Mouse (Mus musculus) MEL (cell line): ENCODE data around the gene Dapk1. TPM values are rescaled to one million over a fixed set of nuclear protein-coding genes. Genes with fewer than 3 reads are reported as not detected.

Source experiments
- DNase-seq: peaks from one replicate; pipeline ENCODE4 v3.0.0; 2011; ENCODE audit warnings: low read depth, low spot score
- H3K27ac ChIP-seq: 2 replicates; pipeline ENCODE4 v1.5.1; 2012; ENCODE audit warnings: low read depth, mild to moderate bottlenecking, control low read depth, low read length, moderate library complexity; ENCODE audit not compliant: control insufficient read depth
- H3K27me3 ChIP-seq, 2 experiments: fragments of 150-350 bp in 1 of 2; sonication (generic) in 1 of 2; 2 replicates each; pipeline ENCODE4 v1.6.1; 2012; ENCODE audit warnings: low read length in 2 of 2, mild to moderate bottlenecking in 2 of 2, improper control_type of control experiment in 1 of 2, moderate library complexity in 1 of 2; ENCODE audit not compliant: insufficient read depth in 2 of 2, control insufficient read depth in 1 of 2
- H3K36me3 ChIP-seq, 2 experiments: 2 replicates each; pipeline ENCODE4 v1.6.1; 2012 to 2014; ENCODE audit warnings: low read length in 2 of 2, improper control_type of control experiment in 1 of 2, inconsistent platforms in 1 of 2, mild to moderate bottlenecking in 1 of 2; ENCODE audit not compliant: insufficient read depth in 2 of 2, control insufficient read depth in 1 of 2
- H3K4me1 ChIP-seq, 2 experiments: fragments of 150-350 bp in 1 of 2; sonication (generic) in 1 of 2; 2 replicates each; pipeline ENCODE4 v1.6.1; 2012; ENCODE audit warnings: low read length in 2 of 2, improper control_type of control experiment in 1 of 2, mild to moderate bottlenecking in 1 of 2; ENCODE audit not compliant: insufficient read depth in 2 of 2, control insufficient read depth in 1 of 2
- H3K4me3 ChIP-seq, 2 experiments: fragments of 150-350 bp in 1 of 2; sonication (generic) in 1 of 2; 2 replicates each; pipeline ENCODE4 v1.5.1; 2012; ENCODE audit warnings: low read depth in 2 of 2, low read length in 2 of 2, mild to moderate bottlenecking in 2 of 2, moderate library complexity in 2 of 2, control low read depth in 1 of 2, improper control_type of control experiment in 1 of 2; ENCODE audit not compliant: control insufficient read depth in 1 of 2, insufficient read depth in 1 of 2
- H3K79me2 ChIP-seq: 2 replicates; pipeline ENCODE4 v1.6.1; 2012; ENCODE audit warnings: mild to moderate bottlenecking, low read length, moderate library complexity; ENCODE audit not compliant: control insufficient read depth, poor library complexity, insufficient read depth
- H3K9ac ChIP-seq: 2 replicates; pipeline ENCODE4 v1.6.1; 2012; ENCODE audit warnings: low read depth, mild to moderate bottlenecking, control low read depth, low read length, moderate library complexity; ENCODE audit not compliant: control insufficient read depth, poor library complexity, severe bottlenecking
- H3K9me3 ChIP-seq: fragments of 150-350 bp; sonication (generic); replicated peaks from 2 replicates; pipeline ENCODE4 v1.6.1; 2012; ENCODE audit warnings: mild to moderate bottlenecking, low read length, improper control_type of control experiment, moderate library complexity; ENCODE audit not compliant: insufficient read depth
- BHLHE40 ChIP-seq: IDR thresholded peaks from 2 replicates; pipeline ENCODE4 v1.6.1; 2012; ENCODE audit warnings: low read depth, mild to moderate bottlenecking, inconsistent platforms, low read length, improper control_type of control experiment, borderline replicate concordance
- CHD1 ChIP-seq: IDR thresholded peaks from 2 replicates; pipeline ENCODE4 v1.6.1; 2012; ENCODE audit warnings: low read depth, mild to moderate bottlenecking, inconsistent platforms, low read length, improper control_type of control experiment
- CHD2 ChIP-seq: IDR thresholded peaks from 2 replicates; pipeline ENCODE4 v1.6.1; 2011; ENCODE audit warnings: low read length, improper control_type of control experiment
- CTCF ChIP-seq, 3 experiments: IDR thresholded peaks in 2 of 3; conservative IDR thresholded peaks in 1 of 3; 2 replicates each; pipeline ENCODE4 v1.5.1; 2011 to 2012; ENCODE audit warnings: low read length in 3 of 3, low read depth in 2 of 3, mild to moderate bottlenecking in 2 of 3, improper control_type of control experiment in 1 of 3, inconsistent platforms in 1 of 3, mixed read lengths in 1 of 3, moderate library complexity in 1 of 3; ENCODE audit not compliant: control insufficient read depth in 1 of 3, insufficient read depth in 1 of 3, poor library complexity in 1 of 3, severe bottlenecking in 1 of 3
- E2F4 ChIP-seq: IDR thresholded peaks from 2 replicates; pipeline ENCODE4 v1.6.1; 2011; ENCODE audit warnings: low read depth, low read length, improper control_type of control experiment, borderline replicate concordance
- ELF1 ChIP-seq: IDR thresholded peaks from 2 replicates; pipeline ENCODE4 v1.6.1; 2014; ENCODE audit warnings: low read depth, mild to moderate bottlenecking, inconsistent platforms, low read length, improper control_type of control experiment, moderate library complexity
- EP300 ChIP-seq, 2 experiments: IDR thresholded peaks; 2 replicates each; pipeline ENCODE4 v1.6.1; 2011; ENCODE audit warnings: improper control_type of control experiment in 2 of 2, low read length in 2 of 2, low read depth in 1 of 2, mild to moderate bottlenecking in 1 of 2
- ETS1 ChIP-seq: IDR thresholded peaks from 2 replicates; pipeline ENCODE4 v1.6.1; 2012; ENCODE audit warnings: low read depth, mild to moderate bottlenecking, inconsistent platforms, low read length, improper control_type of control experiment, moderate library complexity
- GABPA ChIP-seq: IDR thresholded peaks from 2 replicates; pipeline ENCODE4 v1.6.1; 2012; ENCODE audit warnings: low read depth, mild to moderate bottlenecking, inconsistent platforms, low read length, improper control_type of control experiment, moderate library complexity
- GATA1 ChIP-seq: IDR thresholded peaks from 2 replicates; pipeline ENCODE4 v1.6.1; 2011; ENCODE audit warnings: low read depth, low read length, improper control_type of control experiment
- HCFC1 ChIP-seq: IDR thresholded peaks from 2 replicates; pipeline ENCODE4 v1.6.1; 2012; ENCODE audit warnings: low read depth, mild to moderate bottlenecking, inconsistent platforms, low read length, improper control_type of control experiment, moderate library complexity
- JUND ChIP-seq: IDR thresholded peaks from 2 replicates; pipeline ENCODE4 v1.6.1; 2011; ENCODE audit warnings: low read depth, mild to moderate bottlenecking, improper control_type of control experiment, low read length
- KAT2A ChIP-seq: conservative IDR thresholded peaks from 2 replicates; pipeline ENCODE4 v1.6.1; 2012; ENCODE audit warnings: low read depth, low read length, improper control_type of control experiment, inconsistent platforms
- MAFK ChIP-seq: IDR thresholded peaks from 2 replicates; pipeline ENCODE4 v1.6.1; 2011; ENCODE audit warnings: low read depth, mild to moderate bottlenecking, low read length, improper control_type of control experiment, borderline replicate concordance
- MAX ChIP-seq: IDR thresholded peaks from 2 replicates; pipeline ENCODE4 v1.6.1; 2011; ENCODE audit warnings: low read length, improper control_type of control experiment
- MAZ ChIP-seq: IDR thresholded peaks from 2 replicates; pipeline ENCODE4 v1.6.1; 2012; ENCODE audit warnings: low read depth, mild to moderate bottlenecking, inconsistent platforms, low read length, improper control_type of control experiment
- MEF2A ChIP-seq: IDR thresholded peaks from 2 replicates; pipeline ENCODE4 v1.6.1; 2014; ENCODE audit warnings: low read depth, mild to moderate bottlenecking, inconsistent platforms, low read length, improper control_type of control experiment; ENCODE audit not compliant: poor library complexity, insufficient replicate concordance, severe bottlenecking; ENCODE audit errors: extremely low read depth
- MXI1 ChIP-seq: IDR thresholded peaks from 2 replicates; pipeline ENCODE4 v1.6.1; 2011; ENCODE audit warnings: mild to moderate bottlenecking, low read depth, low read length, improper control_type of control experiment
- MYB ChIP-seq: IDR thresholded peaks from 2 replicates; pipeline ENCODE4 v1.6.1; 2011; ENCODE audit warnings: mild to moderate bottlenecking, low read depth, low read length, improper control_type of control experiment
- MYC ChIP-seq: IDR thresholded peaks from 2 replicates; pipeline ENCODE4 v1.6.1; 2011; ENCODE audit warnings: low read depth, mild to moderate bottlenecking, low read length, improper control_type of control experiment, moderate library complexity
- NELFE ChIP-seq: IDR thresholded peaks from 2 replicates; pipeline ENCODE4 v1.6.1; 2011; ENCODE audit warnings: low read depth, low read length, improper control_type of control experiment
- NRF1 ChIP-seq: IDR thresholded peaks from 2 replicates; pipeline ENCODE4 v1.6.1; 2014; ENCODE audit warnings: low read depth, mild to moderate bottlenecking, inconsistent platforms, low read length, improper control_type of control experiment, moderate library complexity; ENCODE audit not compliant: poor library complexity, insufficient read depth, severe bottlenecking
- POLR2A ChIP-seq, 2 experiments: IDR thresholded peaks; 2 replicates each; pipeline ENCODE4 v1.6.1; 2011 to 2012; ENCODE audit warnings: low read length in 2 of 2, mild to moderate bottlenecking in 2 of 2, control low read depth in 1 of 2, improper control_type of control experiment in 1 of 2, low read depth in 1 of 2, moderate library complexity in 1 of 2; ENCODE audit not compliant: control insufficient read depth in 1 of 2, insufficient read depth in 1 of 2, poor library complexity in 1 of 2
- POLR2AphosphoS2 ChIP-seq: IDR thresholded peaks from 2 replicates; pipeline ENCODE4 v1.6.1; 2011; ENCODE audit warnings: low read length, improper control_type of control experiment
- POLR2AphosphoS5 ChIP-seq: IDR thresholded peaks from 2 replicates; pipeline ENCODE4 v1.6.1; 2012; ENCODE audit warnings: low read depth, borderline replicate concordance, mild to moderate bottlenecking, inconsistent platforms, low read length, moderate library complexity, mixed read lengths
- RAD21 ChIP-seq: IDR thresholded peaks from 2 replicates; pipeline ENCODE4 v1.6.1; 2011; ENCODE audit warnings: mild to moderate bottlenecking, low read depth, low read length, improper control_type of control experiment
- RCOR1 ChIP-seq: IDR thresholded peaks from 2 replicates; pipeline ENCODE4 v1.6.1; 2012; ENCODE audit warnings: low read depth, mild to moderate bottlenecking, inconsistent platforms, low read length, improper control_type of control experiment
- SIN3A ChIP-seq: IDR thresholded peaks from 2 replicates; pipeline ENCODE4 v1.6.1; 2012; ENCODE audit warnings: low read length, improper control_type of control experiment, inconsistent platforms
- SMC3 ChIP-seq: IDR thresholded peaks from 2 replicates; pipeline ENCODE4 v1.6.1; 2011; ENCODE audit warnings: low read depth, low read length, improper control_type of control experiment
- TAL1 ChIP-seq: IDR thresholded peaks from 2 replicates; pipeline ENCODE4 v1.6.1; 2012; ENCODE audit warnings: mild to moderate bottlenecking, inconsistent platforms, low read length, moderate library complexity, mixed read lengths
- TBP ChIP-seq: IDR thresholded peaks from 2 replicates; pipeline ENCODE4 v1.8.0; 2011; ENCODE audit warnings: low read depth, low read length, improper control_type of control experiment
- TCF12 ChIP-seq: IDR thresholded peaks from 2 replicates; pipeline ENCODE4 v1.6.1; 2014; ENCODE audit warnings: low read depth, mild to moderate bottlenecking, inconsistent platforms, low read length, improper control_type of control experiment, moderate library complexity
- UBTF ChIP-seq: IDR thresholded peaks from 2 replicates; pipeline ENCODE4 v1.6.1; 2012; ENCODE audit warnings: low read depth, mild to moderate bottlenecking, inconsistent platforms, low read length, improper control_type of control experiment, moderate library complexity, borderline replicate concordance; ENCODE audit not compliant: insufficient read depth
- USF2 ChIP-seq, 2 experiments: IDR thresholded peaks; 2 replicates each; pipeline ENCODE4 v1.6.1; 2011 to 2012; ENCODE audit warnings: improper control_type of control experiment in 2 of 2, low read length in 2 of 2, borderline replicate concordance in 1 of 2, inconsistent platforms in 1 of 2, low read depth in 1 of 2, mild to moderate bottlenecking in 1 of 2; ENCODE audit not compliant: insufficient read depth in 1 of 2
- ZC3H11A ChIP-seq: IDR thresholded peaks from 2 replicates; pipeline ENCODE4 v1.6.1; 2012; ENCODE audit warnings: low read depth, mild to moderate bottlenecking, inconsistent platforms, low read length, improper control_type of control experiment
- ZKSCAN1 ChIP-seq: IDR thresholded peaks from 2 replicates; pipeline ENCODE4 v1.6.1; 2012; ENCODE audit warnings: low read depth, mild to moderate bottlenecking, inconsistent platforms, low read length, improper control_type of control experiment, moderate library complexity
- ZMIZ1 ChIP-seq: IDR thresholded peaks from 2 replicates; pipeline ENCODE4 v1.6.1; 2012; ENCODE audit warnings: low read depth, mild to moderate bottlenecking, inconsistent platforms, low read length, improper control_type of control experiment, moderate library complexity
- ZNF384 ChIP-seq: IDR thresholded peaks from 2 replicates; pipeline ENCODE4 v1.6.1; 2012; ENCODE audit warnings: low read depth, mild to moderate bottlenecking, inconsistent platforms, low read length, improper control_type of control experiment
- polyA plus RNA-seq, 2 experiments: library from polyadenylated mRNA; stranded (reverse) in 1 of 2; unstranded in 1 of 2; fragments of >175 nt in 1 of 2; fragments of >200 nt in 1 of 2; gene quantifications; 2 replicates each; pipeline versions ENCODE4 v1.2.1 to v1.2.4; 2012; ENCODE audit warnings: low replicate concordance in 2 of 2, low read depth in 1 of 2; ENCODE audit not compliant: insufficient read length in 2 of 2, insufficient read depth in 1 of 2, missing spikeins in 1 of 2
- total RNA-seq: library from RNA; depleted of rRNA; stranded (reverse); fragments of 300-350 nt; gene quantifications from 2 replicates; pipeline ENCODE4 v1.2.3, GENCODE M21; 2012

Dapk1 gene
- total and polyA plus RNA-seq, 3 experiments, result 5.1 to 8.2 TPM; not detected in 1

GRCm38 (mm10) chr13:60655246-60655645, 53.5 kb downstream of the Dapk1 start:
- H3K27ac ChIP-seq, result no peak overlapping the region
- H3K9ac ChIP-seq, result no peak overlapping the region
- H3K4me3 ChIP-seq, result no peak overlapping the region
- H3K36me3 ChIP-seq, result peaks cover 0 to 13% of the 10 kb centered on the region in 2 experiments; a peak in 2 of 4 replicates
- peak; percentile 86 for DNase-seq
- H3K79me2 ChIP-seq, result no peaks in the 10 kb centered on the region
- no peaks in the 10 kb centered on the region for H3K27me3 ChIP-seq
- peaks cover 9 to 21% of the 10 kb centered on the region in 2 experiments for H3K4me1 ChIP-seq
- no peaks in the 10 kb centered on the region for H3K9me3 ChIP-seq
- TF ChIP-seq BHLHE40 (no peak), POLR2A (IDR thresholded peaks at IDR 0.05; ENCODE audit: control insufficient read depth in 1 of 2, insufficient read depth in 1 of 2, low read depth in 1 of 2, low read length in 2 of 2, poor library complexity in 1 of 2) (no peak), NRF1 (no peak), MAZ (0 out of 2 replicates have a peak, but pooled peaks have one; percentile 69), CTCF (IDR thresholded peaks at IDR 0.05 in 2 of 3, conservative IDR thresholded peaks at IDR 0.05 in 1 of 3; ENCODE audit: control insufficient read depth in 1 of 3, insufficient read depth in 1 of 3, low read depth in 2 of 3, low read length in 3 of 3, poor library complexity in 1 of 3, severe bottlenecking in 1 of 3) (no peak), NELFE (no peak), MYB (no peak), EP300 (IDR thresholded peaks at IDR 0.05; ENCODE audit: low read depth in 1 of 2, low read length in 2 of 2) (peak; percentile 91 to 95), POLR2AphosphoS5 (no peak), POLR2AphosphoS2 (no peak), SMC3 (no peak), MXI1 (no peak), ZKSCAN1 (no peak), UBTF (no peak), ZC3H11A (no peak), TCF12 (peak; percentile 92), JUND (no peak), ZNF384 (no peak), KAT2A (no peak), MAFK (no peak), TBP (no peak), MEF2A (no peak), ELF1 (peak; percentile 51; the same call in 1 of the 2 replicates), E2F4 (peak; percentile 99), MAX (no peak; the same call in 1 of the 2 replicates), TAL1 (peak; percentile 76), SIN3A (peak; percentile 36; the same call in 1 of the 2 replicates), ZMIZ1 (no peak), MYC (0 out of 2 replicates have a peak, but pooled peaks have one; percentile 14), USF2 (IDR thresholded peaks at IDR 0.05; ENCODE audit: borderline replicate concordance in 1 of 2, insufficient read depth in 1 of 2, low read depth in 1 of 2, low read length in 2 of 2) (no peak), GABPA (no peak), ETS1 (peak; percentile 83), RAD21 (no peak), CHD2 (no peak), RCOR1 (peak; percentile 86), CHD1 (no peak), GATA1 (peak; percentile 98), HCFC1 (no peak)
